Mouse (Mus musculus) myocyte (in vitro differentiated cells): ENCODE results near the gene Akain1.

Experiments
- MAX ChIP-seq: IDR thresholded peaks from one replicate; pipeline ENCODE4 v1.6.1; 2011; ENCODE audit warnings: low read depth, mild to moderate bottlenecking, control low read depth
- POLR2A ChIP-seq: IDR thresholded peaks from one replicate; pipeline ENCODE4 v1.6.1; 2011; ENCODE audit warnings: low read depth, mild to moderate bottlenecking, control low read depth, moderate library complexity; ENCODE audit not compliant: insufficient read length
- POLR2AphosphoS2 ChIP-seq: IDR thresholded peaks from one replicate; pipeline ENCODE4 v1.6.1; 2011; ENCODE audit warnings: low read depth, control low read depth; ENCODE audit not compliant: insufficient read length
- TCF12 ChIP-seq: IDR thresholded peaks from one replicate; pipeline ENCODE4 v1.6.1; 2011; ENCODE audit warnings: mild to moderate bottlenecking, control low read depth; ENCODE audit not compliant: poor library complexity, insufficient read depth, severe bottlenecking
- TCF3 ChIP-seq: IDR thresholded peaks from one replicate; pipeline ENCODE4 v1.6.1; 2011; ENCODE audit warnings: low read depth, control low read depth; ENCODE audit not compliant: insufficient read length
- USF1 ChIP-seq: IDR thresholded peaks from one replicate; pipeline ENCODE4 v1.6.1; 2011; ENCODE audit warnings: low read depth, mild to moderate bottlenecking, control low read depth, moderate library complexity

DNA sequence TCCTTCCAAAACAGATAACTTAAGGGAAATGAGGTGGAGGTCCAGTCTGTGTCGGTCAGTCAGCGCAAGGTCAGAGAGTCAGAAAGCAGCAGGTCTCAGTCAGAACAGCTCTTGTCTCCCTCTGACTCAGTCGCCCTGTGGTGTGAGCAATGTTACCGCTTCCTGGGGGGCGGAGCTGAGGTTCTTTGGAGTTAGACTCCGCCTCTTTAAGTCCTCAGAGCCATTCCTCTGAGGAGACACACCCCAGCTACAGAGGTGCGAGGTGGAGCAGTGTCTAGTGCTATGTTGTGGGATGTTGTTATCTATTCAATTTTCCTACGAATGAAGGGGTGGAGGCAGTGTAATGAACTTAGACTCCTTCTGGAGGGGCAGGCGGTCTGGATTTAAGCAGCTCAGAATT, 1.9 kb downstream of the Akain1 start:
- no peak for TF ChIP-seq USF1
- TF ChIP-seq POLR2A, result no peak
- no peak for TF ChIP-seq MAX
- no peak for TF ChIP-seq TCF3
- no peak for TF ChIP-seq TCF12
- TF ChIP-seq POLR2AphosphoS2, result no peak
